Mouse (Mus musculus) liver, embryonic 11.5 days (tissue): ENCODE data around the gene Afmid. TPM values are rescaled to one million over a fixed set of nuclear protein-coding genes. Genes with fewer than 3 reads are reported as not detected.
"Not testable (repeated sequence)": the region's sequence is repeated elsewhere in the genome, so short reads cannot be mapped to it uniquely, and the experiment has no call there.

ENCODE experiments used
- ATAC-seq: fragments of 200-750 bp; cut with Nextera tagmentation; replicated peaks from 2 replicates; pipeline ENCODE4 v1.8.0; 2017; ENCODE audit warnings: moderate number of reproducible peaks, mild to moderate bottlenecking, moderate TSS enrichment, moderate library complexity; ENCODE audit not compliant: low FRiP score
- DNase-seq: peaks from one replicate; pipeline ENCODE4 v3.0.0-alpha.2; 2017; ENCODE audit warnings: low spot score
- H3K27ac ChIP-seq: fragments of 300-500 bp; sonication (generic); 2 replicates; pipeline ENCODE4 v1.5.1; 2014; ENCODE audit warnings: mild to moderate bottlenecking, low read depth, low read length, control low read depth
- H3K27me3 ChIP-seq: fragments of 300-500 bp; sonication (generic); replicated peaks from 2 replicates; pipeline ENCODE4 v1.6.1; 2014; ENCODE audit warnings: low read length, mixed read lengths; ENCODE audit not compliant: control insufficient read depth, insufficient read depth
- H3K36me3 ChIP-seq: fragments of 300-500 bp; sonication (generic); 2 replicates; pipeline ENCODE4 v1.6.1; 2014; ENCODE audit warnings: mild to moderate bottlenecking, low read length, moderate library complexity, mixed read lengths; ENCODE audit not compliant: control insufficient read depth, insufficient read depth
- H3K4me1 ChIP-seq: fragments of 300-500 bp; sonication (generic); replicated peaks from 2 replicates; pipeline ENCODE4 v1.6.1; 2014; ENCODE audit warnings: low read length, mixed read lengths; ENCODE audit not compliant: control insufficient read depth, insufficient read depth
- H3K4me2 ChIP-seq: fragments of 300-500 bp; sonication (generic); 2 replicates; pipeline ENCODE4 v1.6.1; 2014; ENCODE audit warnings: mild to moderate bottlenecking, control low read depth, moderate library complexity
- H3K4me3 ChIP-seq: fragments of 300-500 bp; sonication (generic); 2 replicates; pipeline ENCODE4 v1.5.1; 2014; ENCODE audit warnings: low read depth, low read length, control low read depth
- H3K9ac ChIP-seq: fragments of 300-500 bp; sonication (generic); 2 replicates; pipeline ENCODE4 v1.6.1; 2014; ENCODE audit warnings: low read depth, low read length, control low read depth
- H3K9me3 ChIP-seq: fragments of 300-500 bp; sonication (generic); 2 replicates; pipeline ENCODE4 v1.6.1; 2016; ENCODE audit warnings: low read length, inconsistent platforms, mixed read lengths; ENCODE audit not compliant: control insufficient read depth
- WGBS: fragments of 180-500 bp; shearing (Covaris S2); extraction: QIAGEN DNeasy Blood & Tissue Kit; methylation state at CpG from one replicate; pipeline ENCODE4 v1.1.7; 2014; 5-methylcytosine and 5-hydroxymethylcytosine counted together
- polyA plus RNA-seq: library from polyadenylated mRNA; unstranded; fragments of >200 nt; fragmentation: Nextera tagmentation; extraction: Ambion mirVana; gene quantifications from 2 replicates; pipeline ENCODE4 v1.2.1, GENCODE M21; 2014

Afmid gene
- polyA plus RNA-seq, 1 experiment from 2014 or later, result 8.4 TPM

DNA sequence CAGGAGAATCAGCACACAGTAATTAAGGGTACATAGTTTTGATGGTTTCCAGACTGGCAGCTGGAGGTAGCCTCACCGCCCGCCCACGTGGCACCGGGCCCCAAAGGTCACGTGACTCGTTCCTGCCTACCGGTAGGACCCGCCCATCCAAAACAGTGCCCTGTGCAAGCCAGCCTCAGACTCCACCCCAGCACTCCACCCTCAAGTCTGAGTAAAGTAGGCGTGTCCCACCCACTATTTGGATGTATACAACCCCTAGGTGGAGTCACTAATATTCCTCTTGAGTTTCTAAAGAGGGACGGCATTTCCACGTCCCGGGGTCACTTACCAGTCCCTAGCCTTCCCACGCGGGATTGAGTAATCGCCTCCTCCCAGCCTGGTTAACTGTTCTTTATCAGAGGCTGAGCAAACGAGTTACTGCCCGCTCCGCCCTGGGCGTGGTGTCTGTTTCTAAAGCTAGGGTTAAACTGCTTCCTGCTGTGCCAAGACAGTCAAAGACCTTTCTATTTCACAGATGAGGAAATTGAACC, 45.1 kb upstream of the Afmid start:
- peak; percentile 88 for DNase-seq
- peak; percentile 80 for ATAC-seq
- Histone ChIP-seq H3K9me3 (no peaks in the 10 kb centered on the region), H3K27me3 (peaks cover 2% of the 10 kb centered on the region; the same call in 1 of the 2 replicates), H3K9ac (peak overlapping the region; percentile 95), H3K36me3 (peaks cover 16% of the 10 kb centered on the region), H3K27ac (peak overlapping the region; percentile 99), H3K4me2 (peak overlapping the region; percentile 100), H3K4me3 (peak overlapping the region; percentile 66), H3K4me1 (peaks cover 40% of the 10 kb centered on the region)
- WGBS, result under 1% methylated on average over 19 of the region's 19 CpGs

GRCm38 (mm10) chr11:117781199-117781821, 44.4 kb upstream of the Afmid start:
- DNase-seq, result peak; percentile 60
- Histone ChIP-seq H3K36me3 (peaks cover 12% of the 10 kb centered on the region), H3K9me3 (no peaks in the 10 kb centered on the region), H3K9ac (peak overlapping the region; percentile 95), H3K4me3 (peak overlapping the region; percentile 66), H3K4me1 (peaks cover 43% of the 10 kb centered on the region), H3K4me2 (peak overlapping the region; percentile 100), H3K27me3 (peaks cover 2% of the 10 kb centered on the region; the same call in 1 of the 2 replicates), H3K27ac (peak overlapping the region; percentile 99)
- peak; percentile 2 for ATAC-seq
- 10% methylated on average over 18 of the region's 18 CpGs for WGBS

- ATAC-seq, result peak; percentile 54
- H3K4me1 ChIP-seq, result peaks cover 44% of the 10 kb centered on the region
- H3K36me3 ChIP-seq, result peaks cover 8% of the 10 kb centered on the region
- H3K9ac ChIP-seq, result peak within 1 kb of the TSS; percentile 95
- H3K4me2 ChIP-seq, result peak within 1 kb of the TSS; percentile 100
- no peaks in the 10 kb centered on the region for H3K9me3 ChIP-seq
- DNase-seq, result peak; percentile 70
- H3K4me3 ChIP-seq, result peak within 1 kb of the TSS; percentile 66
- H3K27me3 ChIP-seq, result peaks cover 2% of the 10 kb centered on the region; the same call in 1 of the 2 replicates
- WGBS, result 21% methylated on average over 24 of the region's 24 CpGs
- peak within 1 kb of the TSS; percentile 99 for H3K27ac ChIP-seq
These were observed 43.6 kb upstream of the Afmid start, which contains the start of the genes Tmc8 and Tmc6 for GRCm38 (mm10) chr11:117781993-117782704. Gene Tmc8, plus strand, starts transcription at chr11:117782076. Gene Tmc6, minus strand, starts transcription at chr11:117782198.

DNA sequence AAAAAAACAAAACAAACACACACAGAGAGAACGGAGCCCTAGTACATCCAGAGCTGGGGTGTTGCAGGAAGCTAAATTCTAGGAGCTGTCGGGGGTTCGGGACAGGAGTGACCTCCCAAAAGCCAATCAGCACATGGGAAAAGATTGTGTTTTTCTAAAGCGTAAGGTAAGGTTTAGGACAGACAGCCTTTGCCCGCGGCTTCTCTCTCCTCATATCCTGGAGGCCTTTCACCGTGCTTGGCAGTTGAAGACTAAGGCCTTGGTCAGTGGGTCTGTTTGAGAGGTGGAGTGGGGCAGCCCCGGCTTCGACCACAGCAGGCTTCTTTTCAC, 43.1 kb upstream of the Afmid start:
- ATAC-seq (no peak), DNase-seq (no peak)
- Histone ChIP-seq H3K4me3 (peak overlapping the region; percentile 66), H3K27me3 (peaks cover 2% of the 10 kb centered on the region; the same call in 1 of the 2 replicates), H3K4me1 (peaks cover 44% of the 10 kb centered on the region), H3K36me3 (peaks cover 8% of the 10 kb centered on the region), H3K4me2 (peak overlapping the region; percentile 100), H3K27ac (peak overlapping the region; percentile 99), H3K9me3 (no peaks in the 10 kb centered on the region), H3K9ac (peak overlapping the region; percentile 95)
- whole genome bisulfite sequencing, result 30% methylated on average over 9 of the region's 9 CpGs

- DNase-seq (peak; percentile 78), ATAC-seq (peak; percentile 14; the same call in 1 of the 2 replicates)
- Histone ChIP-seq H3K27ac (peak overlapping the region; percentile 99), H3K4me3 (peak overlapping the region; percentile 66), H3K4me2 (peak overlapping the region; percentile 100), H3K27me3 (peaks cover 2% of the 10 kb centered on the region; the same call in 1 of the 2 replicates), H3K9me3 (no peaks in the 10 kb centered on the region), H3K36me3 (peaks cover 4% of the 10 kb centered on the region), H3K4me1 (peaks cover 42% of the 10 kb centered on the region), H3K9ac (peak overlapping the region; percentile 95)
- WGBS, result 2% methylated on average over 31 of the region's 31 CpGs
These were observed 42.6 kb upstream of the Afmid start for GRCm38 (mm10) chr11:117783089-117783488.

DNA sequence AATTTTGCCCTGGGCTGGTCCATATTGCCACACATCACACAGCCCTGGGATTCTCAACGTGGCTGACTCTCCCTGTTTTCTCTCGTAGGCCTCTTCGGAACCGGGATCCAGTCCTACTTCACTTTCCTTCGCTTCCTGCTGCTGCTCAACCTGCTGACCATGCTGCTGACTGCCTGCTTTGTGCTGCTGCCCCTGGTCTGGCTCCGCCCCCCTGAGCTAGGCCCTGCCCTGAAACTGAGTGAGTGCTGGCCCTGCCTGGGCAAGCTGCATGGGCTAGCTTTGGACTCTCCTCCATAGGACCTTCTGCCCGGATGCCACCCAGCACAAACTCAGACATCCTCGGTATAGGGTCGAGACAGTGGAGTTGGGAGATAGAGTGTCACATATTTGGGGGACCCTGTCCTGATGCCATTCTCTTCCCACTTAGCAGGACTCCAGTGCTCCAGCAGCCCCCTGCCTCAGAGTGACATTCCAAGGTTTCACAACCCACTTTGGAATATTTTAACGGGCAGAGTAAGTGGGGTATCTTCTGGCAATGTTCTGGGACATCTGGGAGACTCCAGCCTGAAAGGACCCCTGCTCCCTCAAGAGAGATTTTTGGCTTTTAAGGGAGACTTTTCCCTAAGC, 41.9 kb upstream of the Afmid start:
- no peak for ATAC-seq
- Histone ChIP-seq H3K4me3 (peak overlapping the region; percentile 66), H3K4me2 (peak overlapping the region; percentile 100), H3K4me1 (peaks cover 35% of the 10 kb centered on the region), H3K9me3 (no peaks in the 10 kb centered on the region), H3K9ac (peak overlapping the region; percentile 95), H3K27me3 (peaks cover 2% of the 10 kb centered on the region; the same call in 1 of the 2 replicates), H3K36me3 (peaks cover 3% of the 10 kb centered on the region; the same call in 1 of the 2 replicates), H3K27ac (peak overlapping the region; percentile 99)
- peak; percentile 47 for DNase-seq
- 42% methylated on average over 10 of the region's 10 CpGs for whole genome bisulfite sequencing

GRCm38 (mm10) chr11:117786294-117786693, 39.4 kb upstream of the Afmid start:
- DNase-seq (peak; percentile 58), ATAC-seq (no peak)
- H3K36me3 ChIP-seq, result peaks cover 3% of the 10 kb centered on the region; the same call in 1 of the 2 replicates
- H3K9ac ChIP-seq, result peak overlapping the region; percentile 2
- H3K4me3 ChIP-seq, result no peak overlapping the region
- peaks cover 31% of the 10 kb centered on the region for H3K4me1 ChIP-seq
- peaks cover 2% of the 10 kb centered on the region; the same call in 1 of the 2 replicates for H3K27me3 ChIP-seq
- peak overlapping the region; percentile 18; the same call in 1 of the 2 replicates for H3K4me2 ChIP-seq
- no peaks in the 10 kb centered on the region for H3K9me3 ChIP-seq
- 19% methylated on average over 10 of the region's 10 CpGs for WGBS
- no peak overlapping the region for H3K27ac ChIP-seq

DNA sequence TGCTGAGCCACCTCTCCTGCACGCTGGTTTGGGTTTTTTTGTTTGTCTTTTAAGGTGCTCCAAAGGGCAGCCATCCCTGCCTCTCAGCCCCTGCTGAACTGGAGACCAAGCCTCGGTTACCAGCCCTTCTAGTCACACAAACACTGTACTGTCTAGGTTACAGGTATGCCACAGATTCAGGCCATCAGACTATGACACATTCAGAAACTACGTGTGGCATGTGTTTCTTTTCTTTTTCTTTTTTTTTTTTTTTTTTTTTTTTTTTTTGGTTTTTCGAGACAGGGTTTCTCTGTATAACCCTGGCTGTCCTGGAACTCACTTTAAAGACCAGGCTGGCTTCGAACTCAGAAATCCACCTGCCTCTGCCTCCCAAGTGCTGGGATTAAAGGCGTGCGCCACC, 37.2 kb upstream of the Afmid start:
- H3K9ac ChIP-seq, H3K9me3 ChIP-seq, H3K36me3 ChIP-seq, H3K27ac ChIP-seq, ATAC-seq, H3K4me2 ChIP-seq, DNase-seq, H3K4me3 ChIP-seq, H3K27me3 ChIP-seq: not testable (repeated sequence)
- peaks cover 33% of the 10 kb centered on the region for H3K4me1 ChIP-seq
- WGBS, result 83% methylated on average over 7 of the region's 7 CpGs
